Mouse (Mus musculus): ENCODE data around the gene Rp2. TPM values are rescaled to one million over a fixed set of nuclear protein-coding genes. Genes with fewer than 3 reads are reported as not detected.

Gene Rp2
- polyA plus RNA-seq, 1 experiment from 2014 or later = 18.6 TPM

DNA sequence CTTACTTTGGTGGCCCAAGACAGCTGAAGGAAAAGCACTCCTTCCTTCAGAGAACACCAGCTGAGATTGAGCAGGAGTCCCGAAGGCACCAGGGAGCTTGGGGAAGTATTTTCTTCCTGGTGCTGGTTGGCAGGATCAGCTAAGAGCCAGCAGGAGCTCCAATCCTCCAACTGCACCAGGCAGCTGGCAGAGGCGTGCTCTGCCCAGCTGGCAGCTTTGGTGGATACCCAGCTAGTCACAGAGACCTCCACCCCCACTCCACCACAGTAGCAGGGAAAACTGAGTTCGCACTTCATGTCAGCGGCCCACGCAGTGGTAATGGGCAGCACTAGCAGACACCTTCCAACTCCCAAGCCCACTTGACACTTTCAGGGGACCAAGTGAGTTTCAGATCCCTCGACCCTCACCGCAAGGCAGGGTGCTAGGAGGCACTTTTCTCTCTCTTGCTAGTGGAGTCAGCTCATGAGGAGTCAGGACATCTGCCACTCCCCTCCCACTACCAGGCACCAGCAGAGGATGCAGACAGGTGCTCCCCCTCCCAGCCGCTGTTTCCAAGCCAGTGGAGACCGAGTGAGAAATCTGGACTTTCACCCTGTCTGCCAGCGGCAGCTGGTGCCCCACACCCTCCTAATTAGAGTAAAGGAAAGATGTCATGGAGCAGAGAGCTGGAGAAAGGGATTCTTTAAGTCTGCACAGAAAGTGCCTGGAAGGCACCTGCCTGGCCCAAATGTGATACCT is 50.8 kb downstream of the Rp2 start:
- H3K27ac ChIP-seq = no peak overlapping the region
- no peak overlapping the region for H3K4me2 ChIP-seq (replicated peaks)
- DNase-seq (ENCODE audit: low spot score) = no peak
- no peak for ATAC-seq (ENCODE audit: low FRiP score)
- 66% methylated on average over 10 of the region's 10 CpGs for WGBS
- H3K9me3 ChIP-seq (ENCODE audit: control insufficient read depth, low read length) = no peaks in the 10 kb centered on the region
- H3K36me3 ChIP-seq (replicated peaks; ENCODE audit: control insufficient read depth, insufficient read depth) = no peaks in the 10 kb centered on the region
- no peaks in the 10 kb centered on the region for H3K4me1 ChIP-seq (replicated peaks; ENCODE audit: control insufficient read depth, insufficient read depth, low read length)
- no peak overlapping the region for H3K9ac ChIP-seq
- H3K27me3 ChIP-seq (ENCODE audit: control insufficient read depth, insufficient read depth, low read length) = no peaks in the 10 kb centered on the region
- H3K4me3 ChIP-seq (replicated peaks; ENCODE audit: low read length) = no peak overlapping the region

DNA sequence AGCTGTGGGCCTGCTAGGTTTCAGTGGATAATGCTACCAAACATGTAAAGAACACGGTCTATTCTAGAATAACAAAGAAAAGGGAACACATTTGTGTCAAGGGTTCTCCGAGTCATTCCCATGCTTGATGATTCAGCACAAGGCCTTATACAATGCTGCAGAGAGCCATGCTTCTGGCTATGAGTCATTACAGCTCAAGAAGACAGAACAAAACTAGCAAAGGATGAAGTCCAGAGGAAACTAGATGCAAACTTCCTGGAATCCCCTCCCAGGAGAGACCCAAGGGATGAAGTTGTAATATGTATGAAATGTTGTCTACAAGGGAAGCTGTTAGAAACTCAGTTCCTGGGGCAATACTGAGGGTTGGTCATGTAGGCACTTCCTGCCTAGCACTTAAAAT is 54.2 kb downstream of the Rp2 start:
- no peaks in the 10 kb centered on the region for H3K9me3 ChIP-seq (ENCODE audit: control insufficient read depth, low read length)
- H3K36me3 ChIP-seq (replicated peaks; ENCODE audit: control insufficient read depth, insufficient read depth) = no peaks in the 10 kb centered on the region
- DNase-seq (ENCODE audit: low spot score) (no peak), ATAC-seq (ENCODE audit: low FRiP score) (no peak)
- H3K27ac ChIP-seq = no peak overlapping the region
- no peak overlapping the region for H3K4me3 ChIP-seq (replicated peaks; ENCODE audit: low read length)
- no peaks in the 10 kb centered on the region for H3K27me3 ChIP-seq (ENCODE audit: control insufficient read depth, insufficient read depth, low read length)
- 90% methylated on average over 2 of the region's 2 CpGs for WGBS
- no peak overlapping the region for H3K4me2 ChIP-seq (replicated peaks)
- H3K9ac ChIP-seq = no peak overlapping the region
- no peaks in the 10 kb centered on the region for H3K4me1 ChIP-seq (replicated peaks; ENCODE audit: control insufficient read depth, insufficient read depth, low read length)

DNA sequence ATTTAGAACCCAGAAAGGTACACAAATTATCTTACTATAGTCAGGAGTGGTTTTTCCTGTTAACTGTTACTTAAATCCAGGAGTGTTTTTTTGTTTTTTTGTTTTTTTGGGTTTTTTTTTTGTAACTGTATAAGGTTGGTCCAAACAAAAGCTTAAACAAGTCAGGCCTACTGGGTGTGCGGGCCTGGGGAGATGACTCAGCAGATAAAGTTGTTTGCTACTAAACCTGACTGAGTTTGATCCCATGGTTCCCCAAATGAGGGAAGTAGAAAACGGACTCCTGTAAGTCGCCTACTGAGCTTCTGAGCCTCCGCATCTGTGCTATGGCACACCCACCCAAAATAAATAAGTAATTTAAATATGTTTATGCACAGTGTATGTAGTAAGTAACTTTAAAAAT is 55.3 kb downstream of the Rp2 start:
- H3K4me1 ChIP-seq (replicated peaks; ENCODE audit: control insufficient read depth, insufficient read depth, low read length) = no peaks in the 10 kb centered on the region
- no peak for ATAC-seq (ENCODE audit: low FRiP score)

DNA sequence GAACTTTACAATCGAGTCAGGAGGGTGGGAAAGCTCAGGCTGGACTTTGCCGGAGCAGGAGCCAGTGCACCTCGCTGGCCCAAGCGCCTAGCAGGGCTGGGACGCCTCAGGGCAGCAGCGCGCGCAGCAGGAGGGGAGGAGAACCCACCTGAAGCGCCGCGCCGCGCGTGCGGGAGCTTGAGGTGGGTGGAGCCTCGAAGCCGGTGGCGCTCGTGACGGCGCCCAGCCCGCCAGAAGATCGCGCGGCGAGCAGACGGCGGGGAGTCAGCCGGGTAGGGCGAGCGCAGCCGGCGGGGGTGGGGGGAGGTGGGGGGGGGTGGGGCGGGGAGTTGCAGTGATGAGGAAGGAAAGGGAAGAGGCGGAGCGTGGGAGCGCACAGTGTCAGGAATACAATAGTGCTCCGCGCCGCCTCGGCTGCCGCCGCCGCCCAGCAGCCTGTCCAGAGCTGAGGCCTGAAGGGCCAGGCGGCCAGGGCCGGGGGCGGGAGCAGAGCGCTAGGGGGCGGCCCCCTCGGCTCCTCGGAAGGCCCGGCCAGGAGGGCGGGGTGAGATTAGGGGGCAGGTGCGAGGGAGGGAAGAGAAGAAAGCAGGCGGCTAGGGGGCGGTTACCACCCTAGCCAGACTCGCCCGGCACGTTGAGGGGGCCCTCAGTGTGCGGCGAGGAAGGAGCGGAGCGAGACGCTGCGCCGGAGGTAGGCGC is 61.0 kb downstream of the Rp2 start, which contains the start of gene Jade3:
Gene Jade3 (plus strand): TSS at position 549 of the 699 bp plus-strand sequence.
- Histone ChIP-seq H3K9me3 (ENCODE audit: control insufficient read depth, low read length) (no peaks in the 10 kb centered on the region), H3K9ac (peak within 1 kb of the TSS; percentile 62), H3K27me3 (ENCODE audit: control insufficient read depth, insufficient read depth, low read length) (no peaks in the 10 kb centered on the region), H3K4me3 (replicated peaks; ENCODE audit: low read length) (peak within 1 kb of the TSS; percentile 53), H3K4me1 (replicated peaks; ENCODE audit: control insufficient read depth, insufficient read depth, low read length) (peaks cover 5% of the 10 kb centered on the region; the same call in 1 of the 2 replicates), H3K36me3 (replicated peaks; ENCODE audit: control insufficient read depth, insufficient read depth) (0 out of 2 replicates have a peak, but pooled peaks cover 1% of the 10 kb centered on the region), H3K4me2 (replicated peaks) (peak within 1 kb of the TSS; percentile 56), H3K27ac (peak within 1 kb of the TSS; percentile 89)
- peak; percentile 97 for ATAC-seq (ENCODE audit: low FRiP score)
- peak; percentile 66 for DNase-seq (ENCODE audit: low spot score)
- WGBS = 14% methylated on average over 30 of the region's 67 CpGs

More for the DNA sequence above, 55.3 kb downstream of the Rp2 start:
- Histone ChIP-seq H3K9me3 (ENCODE audit: control insufficient read depth, low read length) (no peaks in the 10 kb centered on the region), H3K27me3 (ENCODE audit: control insufficient read depth, insufficient read depth, low read length) (no peaks in the 10 kb centered on the region), H3K27ac (no peak overlapping the region), H3K4me2 (replicated peaks) (no peak overlapping the region), H3K36me3 (replicated peaks; ENCODE audit: control insufficient read depth, insufficient read depth) (no peaks in the 10 kb centered on the region), H3K9ac (no peak overlapping the region), H3K4me3 (replicated peaks; ENCODE audit: low read length) (no peak overlapping the region)
- no peak for DNase-seq (ENCODE audit: low spot score)
- 86% methylated on average over 4 of the region's 4 CpGs for WGBS

DNA sequence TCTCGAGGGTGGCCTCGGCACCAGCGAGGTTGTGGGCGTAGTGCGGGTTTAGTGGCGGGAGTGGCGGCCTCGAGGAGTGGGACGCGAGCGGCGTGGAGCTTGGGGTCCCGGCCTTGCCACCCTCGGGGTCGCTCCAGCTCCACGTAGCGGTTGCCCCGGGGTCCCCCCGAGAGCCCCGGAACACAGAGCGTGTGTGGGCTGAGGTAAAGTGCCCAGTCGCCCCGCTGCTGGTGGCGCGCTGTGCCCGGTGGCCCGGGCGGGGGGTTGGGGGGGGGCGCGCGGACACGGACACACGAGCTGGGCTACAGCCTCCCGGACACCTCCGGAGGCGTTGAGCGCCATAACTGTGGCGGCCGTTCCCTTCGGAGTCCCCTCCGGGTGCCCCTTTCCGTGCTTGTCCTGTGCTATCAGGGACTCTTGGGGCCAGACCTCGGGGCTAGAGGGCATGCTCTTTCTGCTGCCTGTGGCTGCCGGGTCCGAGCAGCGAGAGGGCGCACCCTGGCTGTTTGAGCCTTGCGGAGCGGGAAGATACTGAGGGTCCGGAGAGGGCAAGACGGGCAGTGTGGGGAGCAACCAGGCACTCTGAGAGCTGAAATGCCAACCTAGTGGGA is 61.7 kb downstream of the Rp2 start:
- no peaks in the 10 kb centered on the region for H3K9me3 ChIP-seq (ENCODE audit: control insufficient read depth, low read length)
- 0 out of 2 replicates have a peak, but pooled peaks cover 2% of the 10 kb centered on the region for H3K36me3 ChIP-seq (replicated peaks; ENCODE audit: control insufficient read depth, insufficient read depth)
- no peaks in the 10 kb centered on the region for H3K27me3 ChIP-seq (ENCODE audit: control insufficient read depth, insufficient read depth, low read length)
- peak overlapping the region; percentile 89 for H3K27ac ChIP-seq
- DNase-seq (ENCODE audit: low spot score) (no peak), ATAC-seq (ENCODE audit: low FRiP score) (peak; percentile 36)
- H3K4me3 ChIP-seq (replicated peaks; ENCODE audit: low read length) = peak overlapping the region; percentile 53
- 27% methylated on average over 20 of the region's 51 CpGs for WGBS
- H3K4me1 ChIP-seq (replicated peaks; ENCODE audit: control insufficient read depth, insufficient read depth, low read length) = peaks cover 5% of the 10 kb centered on the region; the same call in 1 of the 2 replicates
- peak overlapping the region; percentile 62 for H3K9ac ChIP-seq
- H3K4me2 ChIP-seq (replicated peaks) = peak overlapping the region; percentile 56

Other genes with a start within 250 kb of the Rp2 start
- gene Slc9a7, start 72.7 kb upstream of the Rp2 start, polyA plus RNA-seq (2014; fragmentation: Nextera tagmentation; extraction: Ambion mirVana) = 17.5 and 20.8 TPM in 2 replicates
- 4.8 and 5.7 TPM in 2 replicates for gene Jade3, start 61.2 kb downstream of the Rp2 start, polyA plus RNA-seq (2014; fragmentation: Nextera tagmentation; extraction: Ambion mirVana)
- gene Rgn, start 185.3 kb downstream of the Rp2 start, polyA plus RNA-seq (2014; fragmentation: Nextera tagmentation; extraction: Ambion mirVana) = 0.51 and 0.94 TPM in 2 replicates

All from hindbrain, embryonic 14.5 days (tissue).